Mouse (Mus musculus) bone marrow macrophage, adult 2 months (primary cell): ENCODE measurements around the gene Fasl.

ENCODE experiments used
- CTCF ChIP-seq: IDR thresholded peaks from 2 replicates; pipeline ENCODE4 v1.5.1; 2012; ENCODE audit warnings: low read depth, mild to moderate bottlenecking, low read length, moderate library complexity
- POLR2A ChIP-seq: IDR thresholded peaks from 2 replicates; pipeline ENCODE4 v1.6.1; 2012; ENCODE audit warnings: mild to moderate bottlenecking, low read depth, low read length, borderline replicate concordance

GRCm38 (mm10) chr1:161742481-161743267 lies 45.6 kb downstream of the Fasl start:
- no peak for TF ChIP-seq CTCF
- no peak for TF ChIP-seq POLR2A
